Mouse (Mus musculus): ENCODE data around the gene Fam117a.

Fam117a gene

DNA sequence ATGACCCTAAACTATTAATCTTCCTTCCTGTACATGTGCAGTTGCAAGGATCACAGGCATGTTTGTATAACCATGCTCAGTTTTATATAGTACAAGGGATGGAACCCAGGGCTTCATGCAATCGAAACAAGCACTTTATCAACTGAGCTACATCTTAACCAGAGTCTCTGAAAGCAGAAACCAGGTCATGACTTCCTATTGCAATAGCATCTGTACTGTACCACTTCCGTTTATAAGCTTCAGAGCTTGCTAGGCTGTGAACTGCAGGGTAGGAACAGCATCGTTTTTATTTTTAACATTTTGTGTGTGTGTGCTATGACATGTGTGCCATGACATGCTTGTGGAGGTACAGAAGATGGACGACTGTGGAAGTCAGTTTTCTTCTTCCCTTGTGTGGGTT lies 3.6 kb upstream of the Fam117a start:
- in situ Hi-C loops (cut with MseI, MboI), result no loop called here

DNA sequence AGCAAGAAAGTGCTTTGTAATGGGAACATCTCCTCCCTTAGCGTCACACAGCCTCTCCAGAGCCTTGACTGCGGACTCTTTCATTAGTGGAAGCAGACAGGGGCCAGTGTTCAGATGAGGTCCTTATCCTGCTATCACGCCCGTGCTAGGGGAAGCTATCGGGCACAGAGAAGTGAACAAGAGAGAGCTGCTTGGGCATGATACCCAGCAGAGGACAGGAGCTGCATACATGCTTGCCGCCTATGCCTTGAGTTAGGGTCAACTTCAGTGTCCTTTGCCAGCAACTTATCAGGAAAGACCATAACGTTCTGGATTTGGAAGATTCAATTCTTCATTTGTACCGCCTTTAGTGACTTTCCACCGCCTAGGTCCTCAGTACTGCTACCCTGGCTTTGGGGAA lies 3.0 kb upstream of the Fam117a start:
- in situ Hi-C loops (cut with MseI, MboI), result no loop called here

DNA sequence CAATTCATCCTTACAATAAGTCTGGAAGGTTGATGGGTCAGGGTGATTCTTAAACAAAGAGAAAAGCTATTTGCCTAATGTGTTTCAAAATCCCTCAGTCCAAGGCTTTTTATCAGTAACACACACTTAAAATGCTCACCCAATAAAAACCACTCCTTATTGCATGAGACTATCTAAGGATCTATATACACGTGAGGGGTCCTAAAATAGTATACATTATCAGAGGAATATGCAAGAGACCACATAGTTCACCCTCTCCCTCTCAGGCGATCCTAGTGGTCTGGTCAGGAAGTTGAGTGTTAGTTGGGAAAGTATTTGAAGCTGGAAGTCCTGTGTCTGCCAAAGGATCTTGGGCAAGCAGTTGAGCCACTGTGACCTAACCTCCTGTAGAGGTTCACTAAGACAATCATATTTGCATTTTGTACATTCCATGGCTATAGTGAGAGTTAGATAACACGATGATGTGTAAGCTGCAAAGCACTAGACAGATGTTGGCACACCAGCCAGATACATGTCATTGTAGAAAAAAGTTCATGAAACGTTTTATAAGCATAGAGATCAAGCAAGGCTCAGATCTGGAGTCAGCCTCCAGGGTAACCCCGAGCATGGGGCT lies 2.3 kb upstream of the Fam117a start:
- in situ Hi-C loops (cut with MseI, MboI), result no loop called here

GRCm38 (mm10) chr11:95337129-95337813 lies 453 bp downstream of the Fam117a start:
- in situ Hi-C loops (cut with MseI, MboI), result no loop called here

DNA sequence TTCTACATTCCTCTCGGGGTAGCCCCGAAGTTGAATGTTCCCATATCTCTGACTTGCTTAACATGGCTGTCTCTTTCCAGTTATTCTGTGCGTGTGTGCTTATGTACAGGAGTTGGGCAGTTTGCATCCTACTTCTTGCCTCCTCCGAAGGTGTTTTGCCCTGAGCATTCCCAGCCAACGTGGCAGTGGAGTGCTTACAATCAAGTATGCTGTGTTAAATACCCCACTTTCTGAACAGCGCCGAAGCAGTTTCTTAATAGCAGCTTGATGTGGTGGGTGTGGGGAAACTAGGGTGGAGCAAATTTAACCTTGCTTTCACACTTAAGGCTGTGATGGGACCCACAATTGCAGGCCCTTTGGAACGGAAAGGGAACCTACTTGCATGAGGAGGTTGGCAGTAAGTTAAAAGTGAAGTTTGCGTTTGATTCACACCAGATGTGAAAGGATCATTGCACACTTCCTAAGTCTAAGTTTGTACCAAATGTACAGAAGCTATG lies 1.1 kb downstream of the Fam117a start:
- in situ Hi-C loops (cut with MseI, MboI), result no loop called here

GRCm38 (mm10) chr11:95339471-95340021 lies 2.7 kb downstream of the Fam117a start:
- in situ Hi-C loops (cut with MseI, MboI), result no loop called here

DNA sequence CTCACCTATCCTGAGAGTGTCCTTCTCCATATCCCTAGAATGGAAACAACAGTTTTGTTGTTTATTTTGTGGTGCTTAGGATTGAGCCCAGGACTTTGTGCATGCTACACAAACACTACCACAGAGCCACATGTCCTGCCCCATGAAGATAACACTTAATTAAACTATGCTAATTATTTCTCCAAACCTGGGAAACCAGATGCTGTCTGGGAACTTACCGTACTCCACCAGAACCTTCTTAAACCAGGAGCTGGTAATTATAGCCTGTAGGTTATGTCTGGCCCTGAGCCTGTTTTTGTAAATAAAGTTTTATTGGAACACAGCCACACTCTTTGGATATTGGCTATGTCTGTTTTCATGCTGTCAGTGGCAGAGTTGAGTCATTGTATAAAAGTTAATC lies 3.4 kb downstream of the Fam117a start:
- in situ Hi-C loops (cut with MseI, MboI), result no loop called here

- in situ Hi-C loops (cut with MseI, MboI), result no loop called here
These were observed 3.8 kb downstream of the Fam117a start for GRCm38 (mm10) chr11:95340664-95341063.

GRCm38 (mm10) chr11:95343180-95343579 lies 6.4 kb downstream of the Fam117a start:
- in situ Hi-C loops (cut with MseI, MboI), result no loop called here

GRCm38 (mm10) chr11:95344181-95344580 lies 7.4 kb downstream of the Fam117a start:
- in situ Hi-C loops (cut with MseI, MboI), result no loop called here

- in situ Hi-C loops (cut with MseI, MboI), result no loop called here
These were observed 13.5 kb downstream of the Fam117a start for GRCm38 (mm10) chr11:95350289-95350688.

DNA sequence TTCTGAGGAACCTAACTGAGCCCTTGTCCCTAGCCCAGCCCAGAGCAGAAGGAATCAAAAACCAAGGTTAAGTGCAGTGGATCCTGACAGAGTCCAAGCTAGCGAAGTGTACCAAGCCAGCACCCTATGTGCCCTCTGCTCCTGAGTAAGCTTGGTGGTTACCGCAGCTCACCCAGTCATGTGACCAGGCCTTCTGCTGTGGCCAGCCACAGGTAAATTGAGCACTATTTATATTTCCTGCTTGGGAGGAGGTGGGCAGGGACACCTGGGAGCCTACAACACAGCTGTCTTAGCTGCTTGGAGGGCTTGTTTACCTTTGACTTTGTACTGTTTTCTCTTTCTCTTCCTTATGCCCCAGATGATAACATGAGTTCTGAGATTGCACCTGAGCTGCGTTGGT lies 14.1 kb downstream of the Fam117a start:
- in situ Hi-C loops (cut with MseI, MboI), result no loop called here

- in situ Hi-C loops (cut with MseI, MboI), result no loop called here
These were observed 15.9 kb downstream of the Fam117a start for GRCm38 (mm10) chr11:95352686-95353085.

DNA sequence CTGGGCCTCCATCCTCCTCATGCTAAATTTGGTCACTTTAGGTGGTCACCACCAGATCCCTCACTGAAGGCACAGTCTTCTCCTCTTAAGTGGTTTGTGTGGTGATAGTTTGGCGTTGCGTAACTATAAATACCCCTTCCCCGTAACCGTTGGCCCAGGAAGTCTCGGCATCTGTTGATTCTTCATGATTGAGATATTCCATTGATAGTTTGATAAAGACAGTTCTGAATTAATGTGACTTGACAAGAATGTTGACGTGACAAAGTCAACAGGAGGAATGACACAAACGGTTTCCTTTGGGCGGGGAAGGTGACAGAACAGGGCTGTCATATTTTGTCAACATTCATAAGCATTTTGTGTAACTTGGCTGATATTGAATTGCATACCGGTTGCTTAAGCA lies 16.4 kb downstream of the Fam117a start:
- in situ Hi-C loops (cut with MseI, MboI), result no loop called here

DNA sequence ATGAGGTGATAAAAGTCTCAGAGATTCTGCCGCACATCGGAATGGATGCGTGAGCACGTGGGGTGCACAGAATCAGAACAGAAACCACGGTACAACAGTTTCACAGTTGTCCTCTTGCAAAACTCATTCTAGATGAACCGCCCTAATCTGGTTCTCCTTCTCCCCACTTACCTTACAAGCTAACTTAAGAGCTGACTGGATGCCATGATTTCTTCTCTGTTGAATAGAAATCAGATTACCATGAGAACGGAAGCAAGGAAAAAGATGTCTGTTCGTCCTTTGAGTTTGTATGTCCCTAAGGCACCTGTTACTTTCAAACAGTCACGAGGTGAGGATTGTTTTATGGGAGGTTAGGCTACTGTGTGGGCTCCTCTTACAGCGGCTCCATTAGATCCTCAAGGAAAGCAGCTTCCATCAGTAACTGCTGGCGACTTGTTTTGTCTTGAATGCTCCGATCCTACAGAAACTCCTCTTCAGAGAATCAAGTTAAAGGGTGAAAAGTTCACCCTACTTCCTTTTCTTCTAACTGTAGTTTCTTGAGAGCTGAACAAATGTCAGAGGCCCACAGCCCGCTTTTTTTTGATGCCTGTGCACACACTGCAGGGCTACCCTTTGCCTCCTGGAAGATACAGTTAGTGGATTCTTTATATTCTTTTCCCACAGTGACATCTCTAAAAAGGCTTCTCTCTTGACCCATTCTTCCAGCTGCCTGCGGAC lies 17.6 kb downstream of the Fam117a start:
- in situ Hi-C loops (cut with MseI, MboI), result no loop called here

- in situ Hi-C loops (cut with MseI, MboI), result no loop called here
These were observed 18.3 kb downstream of the Fam117a start for GRCm38 (mm10) chr11:95354945-95355660.

DNA sequence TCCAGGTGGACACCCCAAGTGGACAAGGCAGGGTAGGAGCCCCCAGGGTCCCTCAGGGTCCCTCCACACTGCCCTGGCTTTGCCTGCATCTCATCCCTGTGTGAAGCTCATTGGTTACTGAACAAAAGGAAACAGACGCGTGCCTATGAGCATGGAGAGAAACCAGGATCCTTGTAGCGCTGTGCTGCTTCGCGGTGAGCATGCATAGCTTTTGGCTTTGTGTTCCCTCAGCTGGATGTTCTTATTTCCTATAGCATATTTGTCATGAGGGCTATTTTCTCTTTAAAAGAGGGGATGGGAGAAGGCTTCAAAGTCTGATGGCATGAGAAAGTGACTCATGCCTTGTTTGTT lies 18.8 kb downstream of the Fam117a start:
- in situ Hi-C loops (cut with MseI, MboI), result no loop called here

- in situ Hi-C loops (cut with MseI, MboI), result no loop called here
These were observed 19.2 kb downstream of the Fam117a start for GRCm38 (mm10) chr11:95356039-95356438.

- in situ Hi-C loops (cut with MseI, MboI), result no loop called here
These were observed 19.9 kb downstream of the Fam117a start for GRCm38 (mm10) chr11:95356469-95357273.

GRCm38 (mm10) chr11:95358263-95358662 lies 21.4 kb downstream of the Fam117a start:
- in situ Hi-C loops (cut with MseI, MboI), result no loop called here

DNA sequence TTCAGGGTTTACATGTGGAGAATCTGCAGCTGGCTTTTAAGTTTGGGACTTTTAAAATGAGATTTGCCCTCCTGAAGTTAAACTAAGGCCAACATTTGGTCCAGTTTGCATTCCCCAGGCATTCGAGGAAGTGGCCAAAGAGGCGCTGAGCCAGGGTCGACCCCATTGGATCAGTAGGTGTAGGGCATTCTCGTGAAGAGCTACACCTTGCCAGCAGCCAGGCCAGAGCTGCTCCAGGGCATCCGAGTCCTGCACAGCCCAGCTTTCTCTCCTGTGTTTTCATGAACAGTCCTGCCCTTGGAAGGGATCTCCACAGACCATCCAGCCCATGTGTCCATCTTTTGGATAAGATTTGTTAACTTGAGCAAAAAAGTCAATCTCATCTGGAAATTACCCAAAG lies 27.6 kb downstream of the Fam117a start:
- in situ Hi-C loops (cut with MseI, MboI), result no loop called here
